Mouse (Mus musculus) cerebellum, adult 2 months (tissue): ENCODE measurements at regions not wholly inside any gene's neighbourhood (a gene's known extent, or its start where the extent isn't known, plus 50 kb on each side); places are given as distances from the start of the nearest gene placed in this dataset.

Experiments used
- CTCF ChIP-seq: fragments of 200-500 bp; IDR thresholded peaks from 2 replicates; pipeline ENCODE4 v1.5.1; 2011; ENCODE audit warnings: low read depth, mild to moderate bottlenecking, control low read depth, low read length, moderate library complexity, borderline replicate concordance; ENCODE audit not compliant: insufficient read depth
- POLR2A ChIP-seq: fragments of 200-500 bp; IDR thresholded peaks from 2 replicates; pipeline ENCODE4 v1.6.1; 2011; ENCODE audit warnings: low read length, control low read depth, borderline replicate concordance; ENCODE audit not compliant: insufficient read depth

DNA sequence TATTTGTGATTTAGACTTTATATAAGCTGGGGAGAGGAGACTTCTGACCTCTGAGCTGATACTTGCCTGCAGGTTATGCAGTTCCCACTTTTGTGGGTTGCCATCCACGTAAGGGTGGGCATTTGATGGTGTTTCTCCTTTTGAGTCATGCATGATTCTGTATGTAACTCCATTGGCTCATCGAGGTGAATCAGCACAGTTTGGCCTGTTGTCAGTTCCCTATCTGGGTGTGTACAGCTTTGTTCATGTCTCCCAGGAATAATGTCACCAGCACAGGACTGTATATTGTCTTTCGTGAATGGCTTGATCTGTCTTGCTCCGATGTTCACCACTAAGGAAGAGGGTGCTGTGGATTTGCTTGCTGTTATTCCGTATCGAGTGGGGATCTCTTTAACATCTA, 229.6 kb upstream of the Pgrmc2 start:
- TF ChIP-seq POLR2A: no peak
- TF ChIP-seq CTCF: no peak
